Mouse (Mus musculus): ENCODE results near the gene Ak1. TPM values are rescaled to one million over a fixed set of nuclear protein-coding genes. Genes with fewer than 3 reads are reported as not detected.

The Ak1 gene
- polyA plus RNA-seq, 1 experiment from 2014 or later = 60.6 TPM

DNA sequence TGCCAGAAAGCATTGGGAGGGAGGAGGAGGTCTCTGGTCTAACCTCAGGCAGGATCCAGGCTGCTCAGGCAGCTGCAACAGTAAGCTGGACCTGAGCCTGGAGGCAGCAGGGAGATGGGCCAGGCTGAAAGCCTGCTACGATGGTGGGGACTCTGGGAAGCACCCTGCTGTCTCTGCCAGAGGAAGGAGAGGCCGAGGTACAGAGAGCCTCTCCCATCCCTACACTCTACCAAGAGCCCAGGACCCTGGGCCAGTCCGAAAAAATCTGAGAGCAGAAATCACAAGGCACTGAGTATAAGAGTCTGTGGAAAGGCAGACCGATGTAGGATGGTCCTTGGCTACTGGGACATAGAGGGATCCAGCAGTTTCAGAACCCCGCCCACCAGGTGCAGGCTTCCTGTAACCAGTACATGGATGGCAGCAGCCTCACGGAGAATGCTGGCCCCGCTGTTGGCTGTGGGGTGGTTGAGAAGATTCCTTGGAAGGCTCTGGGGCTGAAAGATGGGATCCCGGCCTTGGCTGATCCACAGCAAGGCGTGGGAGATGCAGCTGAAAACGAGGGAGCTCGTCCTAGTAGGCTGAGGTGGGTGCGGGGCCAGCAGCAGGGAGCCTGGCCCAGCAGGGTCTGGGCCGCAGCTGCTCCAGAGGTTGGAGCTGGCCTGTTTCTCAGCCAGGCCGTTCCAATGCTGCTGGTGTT lies 61.3 kb downstream of the Ak1 start:
- H3K9me3 ChIP-seq = no peaks in the 10 kb centered on the region
- H3K27me3 ChIP-seq = no peaks in the 10 kb centered on the region
- no peak overlapping the region for H3K9ac ChIP-seq
- no peak for ATAC-seq (ENCODE audit: borderline replicate concordance, extremely low read depth, low FRiP score, low TSS enrichment)
- no peak overlapping the region for H3K4me3 ChIP-seq
- no peak overlapping the region for H3K27ac ChIP-seq
- H3K36me3 ChIP-seq = peaks cover 70% of the 10 kb centered on the region
- WGBS = 75% methylated on average over 14 of the region's 14 CpGs
- no peaks in the 10 kb centered on the region for H3K4me1 ChIP-seq
- H3K4me2 ChIP-seq = no peak overlapping the region

DNA sequence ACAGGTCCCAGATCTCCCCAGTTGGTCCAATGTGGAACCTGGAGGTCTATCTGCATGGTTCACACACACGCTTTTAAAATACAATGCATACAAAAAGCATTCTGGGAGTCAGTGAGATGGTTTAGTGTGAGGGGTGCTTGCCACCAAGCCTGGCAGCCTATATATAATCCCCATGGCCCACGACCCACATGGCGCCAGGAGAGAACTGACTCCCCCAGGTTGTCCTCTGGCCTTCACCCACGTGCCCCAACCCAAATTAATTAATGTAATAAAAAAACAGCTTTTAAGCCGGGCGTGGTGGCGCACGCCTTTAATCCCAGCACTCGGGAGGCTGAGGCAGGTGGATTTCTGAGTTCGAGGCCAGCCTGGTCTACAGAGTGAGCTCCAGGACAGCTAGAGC lies 62.1 kb downstream of the Ak1 start:
- 90% methylated on average over 10 of the region's 10 CpGs for WGBS

More for the DNA sequence above, 62.1 kb downstream of the Ak1 start:
- no peak for ATAC-seq (ENCODE audit: borderline replicate concordance, extremely low read depth, low FRiP score, low TSS enrichment)
- H3K36me3 ChIP-seq = peaks cover 66% of the 10 kb centered on the region
- no peaks in the 10 kb centered on the region for H3K9me3 ChIP-seq
- no peaks in the 10 kb centered on the region for H3K4me1 ChIP-seq
- no peak overlapping the region for H3K4me3 ChIP-seq
- no peaks in the 10 kb centered on the region for H3K27me3 ChIP-seq
- no peak overlapping the region for H3K27ac ChIP-seq
- H3K9ac ChIP-seq = no peak overlapping the region
- no peak overlapping the region for H3K4me2 ChIP-seq

MicroRNAs encoded within 50 kb of the gene (microRNA counts, 519-probe panel; counts per million panel counts)
- 19.7 counts per million for microRNA mmu-miR-1954

Small RNA genes within 50 kb of the gene (microRNA-seq; reads per million reads assigned to microRNA genes)
- gene Gm47291 (not detected), gene Mir1954 (not detected)

Other genes with a start within 250 kb of the Ak1 start
- gene 1110008P14Rik, start 239.8 kb upstream of the Ak1 start, polyA plus RNA-seq (2015; fragmentation: Nextera tagmentation; extraction: Ambion mirVana) = 32.3 and 33.5 TPM in 2 replicates
- 2.2 TPM in 2 replicates for gene Lcn2, start 233.5 kb upstream of the Ak1 start, polyA plus RNA-seq (2015; fragmentation: Nextera tagmentation; extraction: Ambion mirVana)
- 22.6 and 25.4 TPM in 2 replicates for gene Ptges2, start 225.9 kb upstream of the Ak1 start, polyA plus RNA-seq (2015; fragmentation: Nextera tagmentation; extraction: Ambion mirVana)
- 6.6 and 7.1 TPM in 2 replicates for gene Naif1, start 171.3 kb upstream of the Ak1 start, polyA plus RNA-seq (2015; fragmentation: Nextera tagmentation; extraction: Ambion mirVana)
- gene Slc25a25, start 170.3 kb upstream of the Ak1 start, polyA plus RNA-seq (2015; fragmentation: Nextera tagmentation; extraction: Ambion mirVana) = 19.6 and 21.5 TPM in 2 replicates
- gene Fam102a, start 86.4 kb upstream of the Ak1 start, polyA plus RNA-seq (2015; fragmentation: Nextera tagmentation; extraction: Ambion mirVana) = 12.3 and 12.6 TPM in 2 replicates
- gene Dpm2, start 50.9 kb upstream of the Ak1 start, polyA plus RNA-seq (2015; fragmentation: Nextera tagmentation; extraction: Ambion mirVana) = 101 and 107 TPM in 2 replicates
- 0.30 and 0.39 TPM in 2 replicates for gene Pip5kl1, start 47.0 kb upstream of the Ak1 start, polyA plus RNA-seq (2015; fragmentation: Nextera tagmentation; extraction: Ambion mirVana)
- 0.29 TPM in 1 of 2 replicates, not detected in the other for gene 9430097D07Rik, start 46.1 kb upstream of the Ak1 start, polyA plus RNA-seq (2015; fragmentation: Nextera tagmentation; extraction: Ambion mirVana)
- 25.9 and 26.1 TPM in 2 replicates for gene St6galnac4, start 34.7 kb upstream of the Ak1 start, polyA plus RNA-seq (2015; fragmentation: Nextera tagmentation; extraction: Ambion mirVana)
- gene St6galnac6, start 22.0 kb upstream of the Ak1 start, polyA plus RNA-seq (2015; fragmentation: Nextera tagmentation; extraction: Ambion mirVana) = 25.0 and 26.2 TPM in 2 replicates
- 102 and 107 TPM in 2 replicates for gene Eng, start 24.8 kb downstream of the Ak1 start, polyA plus RNA-seq (2015; fragmentation: Nextera tagmentation; extraction: Ambion mirVana)
- gene Fpgs, start 82.4 kb downstream of the Ak1 start, polyA plus RNA-seq (2015; fragmentation: Nextera tagmentation; extraction: Ambion mirVana) = 27.9 and 28.6 TPM in 2 replicates
- 89.6 and 98.7 TPM in 2 replicates for gene Cdk9, start 91.3 kb downstream of the Ak1 start, polyA plus RNA-seq (2015; fragmentation: Nextera tagmentation; extraction: Ambion mirVana)
- 40.5 and 41.4 TPM in 2 replicates for gene Sh2d3c, start 99.3 kb downstream of the Ak1 start, polyA plus RNA-seq (2015; fragmentation: Nextera tagmentation; extraction: Ambion mirVana)
- 0.24 and 0.25 TPM in 2 replicates for gene 6330409D20Rik, start 119.3 kb downstream of the Ak1 start, polyA plus RNA-seq (2015; fragmentation: Nextera tagmentation; extraction: Ambion mirVana)
- gene Tor2a, start 135.5 kb downstream of the Ak1 start, polyA plus RNA-seq (2015; fragmentation: Nextera tagmentation; extraction: Ambion mirVana) = 63.9 and 65.6 TPM in 2 replicates
- 0.43 and 0.69 TPM in 2 replicates for gene Ttc16, start 153.9 kb downstream of the Ak1 start, polyA plus RNA-seq (2015; fragmentation: Nextera tagmentation; extraction: Ambion mirVana)
- gene Ptrh1, start 154.0 kb downstream of the Ak1 start, polyA plus RNA-seq (2015; fragmentation: Nextera tagmentation; extraction: Ambion mirVana) = 4.9 and 5.4 TPM in 2 replicates
- 1.1 and 1.3 TPM in 2 replicates for gene Cfap157, start 162.7 kb downstream of the Ak1 start, polyA plus RNA-seq (2015; fragmentation: Nextera tagmentation; extraction: Ambion mirVana)
- gene Stxbp1, start 225.5 kb downstream of the Ak1 start, polyA plus RNA-seq (2015; fragmentation: Nextera tagmentation; extraction: Ambion mirVana) = 21.0 and 22.3 TPM in 2 replicates

All from lung, embryonic 15.5 days (tissue).